Mouse (Mus musculus) CH12.LX (cell line): ENCODE data around the gene Pink1.
A peak's percentile ranks its signal among the peaks of the same experiment; 100 is the strongest.

Source experiments
- CHD2 ChIP-seq: IDR thresholded peaks from 2 replicates; pipeline ENCODE4 v1.6.1; 2011; ENCODE audit warnings: low read length, improper control_type of control experiment
- CTCF ChIP-seq, 2 experiments: IDR thresholded peaks in 1 of 2; conservative IDR thresholded peaks in 1 of 2; 2 replicates each; pipeline ENCODE4 v1.5.1; 2011 to 2012; ENCODE audit warnings: low read depth in 2 of 2, low read length in 2 of 2, improper control_type of control experiment in 1 of 2, inconsistent platforms in 1 of 2, mild to moderate bottlenecking in 1 of 2, moderate library complexity in 1 of 2
- E2F4 ChIP-seq: IDR thresholded peaks from 2 replicates; pipeline ENCODE4 v1.6.1; 2011; ENCODE audit warnings: low read depth, low read length, improper control_type of control experiment; ENCODE audit not compliant: insufficient replicate concordance
- EP300 ChIP-seq: IDR thresholded peaks from 2 replicates; pipeline ENCODE4 v1.6.1; 2011; ENCODE audit warnings: low read length, improper control_type of control experiment
- KAT2A ChIP-seq: IDR thresholded peaks from 2 replicates; pipeline ENCODE4 v1.6.1; 2012; ENCODE audit warnings: low read length, improper control_type of control experiment, inconsistent platforms; ENCODE audit not compliant: insufficient replicate concordance
- MAFK ChIP-seq: IDR thresholded peaks from 2 replicates; pipeline ENCODE4 v1.6.1; 2011; ENCODE audit warnings: low read length, improper control_type of control experiment; ENCODE audit not compliant: insufficient replicate concordance
- POLR2A ChIP-seq: IDR thresholded peaks from 2 replicates; pipeline ENCODE4 v1.6.1; 2011; ENCODE audit warnings: low read depth, mild to moderate bottlenecking, improper control_type of control experiment, low read length
- RAD21 ChIP-seq: IDR thresholded peaks from 2 replicates; pipeline ENCODE4 v1.6.1; 2011; ENCODE audit warnings: low read depth, mild to moderate bottlenecking, low read length, improper control_type of control experiment, moderate library complexity
- SIN3A ChIP-seq: IDR thresholded peaks from 2 replicates; pipeline ENCODE4 v1.6.1; 2012; ENCODE audit warnings: low read length, improper control_type of control experiment, inconsistent platforms
- TCF12 ChIP-seq: IDR thresholded peaks from 2 replicates; pipeline ENCODE4 v1.6.1; 2014; ENCODE audit warnings: low read depth, mild to moderate bottlenecking, inconsistent platforms, low read length, improper control_type of control experiment
- USF1 ChIP-seq: IDR thresholded peaks from 2 replicates; pipeline ENCODE4 v1.6.1; 2014; ENCODE audit warnings: low read depth, mild to moderate bottlenecking, inconsistent platforms, low read length, improper control_type of control experiment
- ZKSCAN1 ChIP-seq: IDR thresholded peaks from 2 replicates; pipeline ENCODE4 v1.6.1; 2012; ENCODE audit warnings: low read depth, inconsistent platforms, low read length, improper control_type of control experiment, borderline replicate concordance
- ZMIZ1 ChIP-seq: IDR thresholded peaks from 2 replicates; pipeline ENCODE4 v1.6.1; 2012; ENCODE audit warnings: low read depth, mild to moderate bottlenecking, inconsistent platforms, low read length, improper control_type of control experiment
- ZNF384 ChIP-seq: IDR thresholded peaks from 2 replicates; pipeline ENCODE4 v1.6.1; 2012; ENCODE audit warnings: low read depth, low read length, improper control_type of control experiment, inconsistent platforms

DNA sequence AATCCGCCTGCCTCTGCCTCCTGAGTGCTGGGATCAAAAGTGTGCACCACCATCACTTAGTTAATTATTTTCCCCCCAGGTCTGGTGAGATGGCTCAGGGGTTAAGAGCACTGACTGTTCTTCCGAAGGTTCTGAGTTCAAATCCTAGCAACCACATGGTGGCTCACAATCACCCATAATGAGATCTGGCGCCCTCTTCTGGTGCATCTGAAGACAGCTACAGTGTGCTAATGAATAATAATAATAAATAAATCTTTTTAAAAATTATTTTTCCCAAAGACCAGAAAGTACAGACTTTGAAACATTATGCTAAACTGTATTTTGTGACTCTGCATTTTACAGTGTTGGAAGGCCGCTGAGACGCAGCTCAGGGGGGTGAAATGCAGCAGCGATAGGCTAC lies 9.5 kb upstream of the Pink1 start:
- TF ChIP-seq POLR2A: no peak
- TF ChIP-seq EP300: no peak
- TF ChIP-seq SIN3A: no peak
- peak in 1 of 2 experiments; percentile 36; a peak in 2 of 4 replicates for TF ChIP-seq CTCF (conservative IDR thresholded peaks at IDR 0.05 in 1 of 2, IDR thresholded peaks at IDR 0.05 in 1 of 2; ENCODE audit: low read depth in 2 of 2, low read length in 2 of 2)
- TF ChIP-seq ZMIZ1: no peak
- TF ChIP-seq KAT2A: no peak
- TF ChIP-seq TCF12: no peak
- no peak for TF ChIP-seq MAFK
- TF ChIP-seq ZNF384: no peak
- TF ChIP-seq RAD21: no peak
- no peak for TF ChIP-seq E2F4
- TF ChIP-seq USF1: no peak
- no peak for TF ChIP-seq CHD2
- TF ChIP-seq ZKSCAN1: no peak
